Mouse (Mus musculus) brain, embryonic 18.5 days (tissue): ENCODE measurements around the gene She.
"Not testable (repeated sequence)": the region's sequence is repeated elsewhere in the genome, so short reads cannot be mapped to it uniquely, and the experiment has no call there.

Experiments used
- DNase-seq: peaks from one replicate; pipeline ENCODE4 v3.0.0-alpha.2; 2012; ENCODE audit warnings: low read depth, low spot score

The She gene

GRCm38 (mm10) chr3:89830815-89831591 lies at the start of gene She:
She (plus strand) TSS chr3:89831370.
- no peak for DNase-seq

GRCm38 (mm10) chr3:89781640-89782039 lies 49.5 kb upstream of the She start:
- DNase-seq, result no peak

- DNase-seq, result no peak
Observed at GRCm38 (mm10) chr3:89784991-89785753, 46.0 kb upstream of the She start.

- DNase-seq, result no peak
Observed at GRCm38 (mm10) chr3:89786275-89786674, 44.9 kb upstream of the She start.

- no peak for DNase-seq
Observed at GRCm38 (mm10) chr3:89788680-89789352, 42.4 kb upstream of the She start.

GRCm38 (mm10) chr3:89794616-89795015 lies 36.6 kb upstream of the She start:
- no peak for DNase-seq

GRCm38 (mm10) chr3:89795746-89796145 lies 35.4 kb upstream of the She start:
- DNase-seq, result no peak

GRCm38 (mm10) chr3:89796358-89796757 lies 34.8 kb upstream of the She start:
- DNase-seq, result no peak

GRCm38 (mm10) chr3:89798518-89798917 lies 32.7 kb upstream of the She start:
- no peak for DNase-seq

- no peak for DNase-seq
Observed at GRCm38 (mm10) chr3:89799476-89799875, 31.7 kb upstream of the She start.

GRCm38 (mm10) chr3:89800078-89800477 lies 31.1 kb upstream of the She start:
- DNase-seq, result not testable (repeated sequence)

- DNase-seq, result no peak
Observed at GRCm38 (mm10) chr3:89800774-89801506, 30.2 kb upstream of the She start.

- DNase-seq, result no peak
Observed at GRCm38 (mm10) chr3:89801507-89801847, 29.7 kb upstream of the She start.

GRCm38 (mm10) chr3:89802876-89803275 lies 28.3 kb upstream of the She start:
- DNase-seq, result no peak

GRCm38 (mm10) chr3:89805179-89805578 lies 26.0 kb upstream of the She start:
- no peak for DNase-seq

GRCm38 (mm10) chr3:89806751-89807150 lies 24.4 kb upstream of the She start:
- DNase-seq, result no peak

- no peak for DNase-seq
Observed at GRCm38 (mm10) chr3:89807171-89807570, 24.0 kb upstream of the She start.

GRCm38 (mm10) chr3:89807881-89808280 lies 23.3 kb upstream of the She start:
- no peak for DNase-seq

GRCm38 (mm10) chr3:89808638-89809037 lies 22.5 kb upstream of the She start:
- DNase-seq, result no peak

GRCm38 (mm10) chr3:89810841-89811240 lies 20.3 kb upstream of the She start:
- no peak for DNase-seq

GRCm38 (mm10) chr3:89812166-89812565 lies 19.0 kb upstream of the She start:
- DNase-seq, result no peak

GRCm38 (mm10) chr3:89814051-89814450 lies 17.1 kb upstream of the She start:
- DNase-seq, result no peak
